Mouse (Mus musculus): ENCODE measurements around the gene Tmem156.

GRCm38 (mm10) chr5:65049880-65050279 is 42.1 kb downstream of the Tmem156 start:
- no peak for TF ChIP-seq CTCF (IDR thresholded peaks at IDR 0.05; ENCODE audit: low read depth)
- no peak for TF ChIP-seq EP300 (IDR thresholded peaks at IDR 0.05; ENCODE audit: low read depth)
